Mouse (Mus musculus) hindbrain, embryonic 14.5 days (tissue): ENCODE measurements around the gene Hmx3. TPM values are rescaled to one million over a fixed set of nuclear protein-coding genes. Genes with fewer than 3 reads are reported as not detected.
A peak's percentile ranks its signal among the peaks of the same experiment; 100 is the strongest.

Source experiments
- ATAC-seq: fragments of 200-750 bp; cut with Nextera tagmentation; 2 replicates; pipeline ENCODE4 v1.8.0; 2017; ENCODE audit warnings: moderate number of reproducible peaks, mild to moderate bottlenecking, moderate TSS enrichment, moderate library complexity; ENCODE audit not compliant: low FRiP score
- DNase-seq: peaks from one replicate; pipeline ENCODE4 v3.0.0-alpha.2; 2015; ENCODE audit warnings: low spot score
- H3K27ac ChIP-seq: fragments of 300-500 bp; sonication (generic); 2 replicates; pipeline ENCODE4 v1.5.1; 2014; ENCODE audit warnings: mild to moderate bottlenecking, moderate library complexity
- H3K27me3 ChIP-seq: fragments of 300-500 bp; sonication (generic); 2 replicates; pipeline ENCODE4 v1.6.1; 2014; ENCODE audit warnings: mild to moderate bottlenecking, low read length, mixed read lengths; ENCODE audit not compliant: control insufficient read depth, insufficient read depth
- H3K36me3 ChIP-seq: fragments of 300-500 bp; sonication (generic); replicated peaks from 2 replicates; pipeline ENCODE4 v1.6.1; 2014; ENCODE audit not compliant: control insufficient read depth, insufficient read depth
- H3K4me1 ChIP-seq: fragments of 300-500 bp; sonication (generic); replicated peaks from 2 replicates; pipeline ENCODE4 v1.6.1; 2014; ENCODE audit warnings: antibody characterized with exemption, low read length, mixed read lengths; ENCODE audit not compliant: control insufficient read depth, insufficient read depth
- H3K4me2 ChIP-seq: fragments of 300-500 bp; sonication (generic); replicated peaks from 2 replicates; pipeline ENCODE4 v1.6.1; 2014; ENCODE audit warnings: mild to moderate bottlenecking, moderate library complexity
- H3K4me3 ChIP-seq: fragments of 300-500 bp; sonication (generic); replicated peaks from 2 replicates; pipeline ENCODE4 v1.5.1; 2014; ENCODE audit warnings: mild to moderate bottlenecking, low read length
- H3K9ac ChIP-seq: fragments of 300-500 bp; sonication (generic); 2 replicates; pipeline ENCODE4 v1.6.1; 2014
- H3K9me3 ChIP-seq: fragments of 300-500 bp; sonication (generic); 2 replicates; pipeline ENCODE4 v1.6.1; 2016; ENCODE audit warnings: low read length; ENCODE audit not compliant: control insufficient read depth
- WGBS: fragments of 180-500 bp; shearing (Covaris S2); extraction: QIAGEN DNeasy Blood & Tissue Kit; methylation state at CpG from one replicate; pipeline ENCODE4 v1.1.7; 2014; 5-methylcytosine and 5-hydroxymethylcytosine counted together
- polyA plus RNA-seq: library from polyadenylated mRNA; unstranded; fragments of >200 nt; fragmentation: Nextera tagmentation; extraction: Ambion mirVana; gene quantifications from 2 replicates; pipeline ENCODE4 v1.2.1, GENCODE M21; 2014

The Hmx3 gene
- polyA plus RNA-seq, 1 experiment from 2014 or later = 1.8 TPM

DNA sequence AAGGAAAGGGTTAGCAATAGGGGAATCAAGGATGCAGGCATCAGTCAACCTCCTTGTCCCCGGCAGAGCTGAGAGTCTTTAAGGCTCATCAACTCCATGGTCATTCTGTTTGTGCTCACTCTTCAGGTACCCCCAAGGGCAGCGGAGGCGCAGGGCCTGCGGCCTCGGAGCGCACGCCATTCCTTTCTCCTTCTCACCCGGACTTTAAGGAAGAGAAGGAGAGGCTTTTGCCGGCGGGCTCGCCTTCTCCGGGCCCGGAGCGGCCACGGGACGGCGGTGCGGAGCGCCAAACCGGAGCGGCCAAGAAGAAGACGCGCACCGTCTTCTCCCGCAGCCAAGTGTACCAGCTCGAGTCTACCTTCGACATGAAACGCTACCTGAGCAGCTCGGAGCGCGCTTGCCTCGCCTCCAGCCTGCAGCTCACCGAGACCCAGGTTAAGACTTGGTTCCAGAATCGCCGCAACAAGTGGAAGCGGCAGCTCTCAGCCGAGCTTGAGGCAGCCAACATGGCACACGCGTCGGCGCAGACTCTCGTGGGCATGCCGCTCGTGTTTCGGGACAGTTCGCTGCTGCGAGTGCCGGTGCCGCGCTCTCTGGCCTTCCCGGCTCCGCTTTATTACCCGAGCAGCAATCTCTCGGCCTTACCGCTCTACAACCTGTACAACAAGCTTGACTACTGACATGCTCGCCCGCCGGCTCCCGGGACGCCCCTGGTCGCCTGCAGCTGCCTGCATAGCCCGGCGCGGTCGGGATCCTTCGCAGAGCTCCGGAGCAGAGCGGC is 12.8 kb downstream of the Hmx3 start:
- Histone ChIP-seq H3K4me3 (peak overlapping the region; percentile 25), H3K9me3 (no peaks in the 10 kb centered on the region), H3K27ac (no peak overlapping the region; the same call in 1 of the 2 replicates), H3K27me3 (peaks cover 87% of the 10 kb centered on the region), H3K36me3 (no peaks in the 10 kb centered on the region), H3K9ac (0 out of 2 replicates have a peak overlapping the region, but pooled peaks have one; percentile 33), H3K4me1 (no peaks in the 10 kb centered on the region; the same call in 1 of the 2 replicates), H3K4me2 (peak overlapping the region; percentile 0)
- DNase-seq = no peak
- WGBS = under 1% methylated on average over 68 of the region's 68 CpGs
- no peak for ATAC-seq

DNA sequence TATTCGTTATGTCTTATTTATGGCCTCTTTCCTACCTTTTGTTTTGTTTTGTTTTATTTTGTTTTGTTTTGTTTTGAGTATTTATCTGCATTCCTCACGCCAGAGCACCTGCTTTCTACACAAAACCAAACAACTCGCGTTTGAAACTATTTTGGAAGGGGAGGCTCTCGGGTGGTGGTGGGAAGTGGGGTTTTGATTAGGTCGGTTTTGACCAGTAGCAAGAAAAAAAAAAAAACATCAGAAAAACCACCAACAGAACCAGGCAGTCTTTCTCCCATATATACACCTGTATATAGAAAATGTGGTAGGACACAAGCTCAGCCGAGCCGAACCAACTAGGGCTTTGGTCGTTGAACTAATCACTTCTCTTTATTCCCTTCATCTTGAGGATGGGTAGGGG is 13.4 kb downstream of the Hmx3 start:
- Histone ChIP-seq H3K4me3 (peak overlapping the region; percentile 25), H3K36me3 (no peaks in the 10 kb centered on the region), H3K9ac (no peak overlapping the region), H3K4me1 (peaks cover 4% of the 10 kb centered on the region), H3K9me3 (no peaks in the 10 kb centered on the region), H3K27ac (no peak overlapping the region), H3K27me3 (peaks cover 81% of the 10 kb centered on the region), H3K4me2 (peak overlapping the region; percentile 0; the same call in 1 of the 2 replicates)
- 2% methylated on average over 9 of the region's 9 CpGs for WGBS
- no peak for ATAC-seq
- DNase-seq = no peak

DNA sequence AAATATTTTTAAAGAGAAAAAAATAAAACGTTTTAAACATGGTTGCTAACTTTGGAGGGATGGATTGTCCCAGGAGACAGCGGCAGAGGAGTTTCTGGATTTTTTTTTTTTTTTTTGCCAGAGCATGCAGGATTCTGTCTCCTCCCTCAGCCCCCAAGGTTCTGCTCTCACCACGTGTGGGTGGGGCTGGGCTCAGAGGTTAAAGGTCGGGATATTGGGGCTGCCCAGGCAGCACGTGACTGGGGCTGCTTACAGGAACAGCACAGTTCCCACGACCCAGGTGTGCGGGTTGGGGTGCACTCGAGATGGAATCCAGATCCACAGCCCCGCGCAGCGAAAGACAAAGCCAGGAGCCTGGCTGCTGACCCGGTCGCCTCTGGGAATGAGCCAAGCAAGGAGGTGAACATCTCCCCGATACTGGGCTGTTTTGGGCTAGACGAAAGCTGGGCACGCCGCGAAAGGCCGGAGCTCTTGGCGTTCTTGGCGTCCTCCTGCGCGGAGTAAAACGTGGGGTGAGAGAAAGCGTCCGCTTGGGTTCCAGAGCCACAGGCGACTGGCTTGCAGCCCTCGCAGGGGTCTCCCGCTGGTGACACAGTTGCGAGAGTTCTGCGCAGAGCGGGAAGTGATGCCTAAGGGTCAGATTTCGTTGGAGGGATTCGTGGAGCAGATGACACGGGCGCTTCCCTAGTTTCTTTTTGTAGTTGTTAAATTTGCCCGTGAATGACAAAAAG is 14.0 kb downstream of the Hmx3 start:
- Histone ChIP-seq H3K4me2 (peak overlapping the region; percentile 11), H3K9me3 (no peaks in the 10 kb centered on the region), H3K4me3 (peak overlapping the region; percentile 3; the same call in 1 of the 2 replicates), H3K9ac (no peak overlapping the region), H3K27me3 (peaks cover 75% of the 10 kb centered on the region), H3K27ac (no peak overlapping the region), H3K36me3 (no peaks in the 10 kb centered on the region), H3K4me1 (peaks cover 9% of the 10 kb centered on the region)
- ATAC-seq = no peak
- WGBS = under 1% methylated on average over 37 of the region's 37 CpGs
- DNase-seq = no peak

DNA sequence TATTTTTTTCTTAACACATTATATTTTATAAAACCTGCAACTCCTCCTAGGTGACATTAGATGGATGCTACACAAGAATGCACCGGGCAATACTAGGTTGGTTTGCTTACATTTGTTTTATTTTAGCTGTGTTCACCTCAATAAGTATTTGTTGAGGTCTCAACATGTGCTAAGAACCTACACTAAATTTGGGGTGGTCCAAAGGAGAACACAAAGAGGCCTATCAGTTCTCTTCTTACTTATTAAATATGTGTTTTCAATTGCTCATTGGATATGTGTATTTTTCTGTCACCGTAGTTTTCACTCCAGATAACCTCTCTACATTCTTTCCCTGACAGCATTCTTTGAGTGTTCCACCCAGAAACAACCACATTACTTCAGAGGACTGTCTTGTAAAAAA is 15.1 kb downstream of the Hmx3 start:
- Histone ChIP-seq H3K27ac (no peak overlapping the region), H3K4me1 (peaks cover 9% of the 10 kb centered on the region), H3K4me3 (no peak overlapping the region), H3K9ac (no peak overlapping the region), H3K36me3 (peaks cover 7% of the 10 kb centered on the region), H3K9me3 (no peaks in the 10 kb centered on the region), H3K27me3 (peaks cover 65% of the 10 kb centered on the region), H3K4me2 (no peak overlapping the region)
- DNase-seq (no peak), ATAC-seq (no peak)
- 33% methylated on average over 2 of the region's 2 CpGs for WGBS

DNA sequence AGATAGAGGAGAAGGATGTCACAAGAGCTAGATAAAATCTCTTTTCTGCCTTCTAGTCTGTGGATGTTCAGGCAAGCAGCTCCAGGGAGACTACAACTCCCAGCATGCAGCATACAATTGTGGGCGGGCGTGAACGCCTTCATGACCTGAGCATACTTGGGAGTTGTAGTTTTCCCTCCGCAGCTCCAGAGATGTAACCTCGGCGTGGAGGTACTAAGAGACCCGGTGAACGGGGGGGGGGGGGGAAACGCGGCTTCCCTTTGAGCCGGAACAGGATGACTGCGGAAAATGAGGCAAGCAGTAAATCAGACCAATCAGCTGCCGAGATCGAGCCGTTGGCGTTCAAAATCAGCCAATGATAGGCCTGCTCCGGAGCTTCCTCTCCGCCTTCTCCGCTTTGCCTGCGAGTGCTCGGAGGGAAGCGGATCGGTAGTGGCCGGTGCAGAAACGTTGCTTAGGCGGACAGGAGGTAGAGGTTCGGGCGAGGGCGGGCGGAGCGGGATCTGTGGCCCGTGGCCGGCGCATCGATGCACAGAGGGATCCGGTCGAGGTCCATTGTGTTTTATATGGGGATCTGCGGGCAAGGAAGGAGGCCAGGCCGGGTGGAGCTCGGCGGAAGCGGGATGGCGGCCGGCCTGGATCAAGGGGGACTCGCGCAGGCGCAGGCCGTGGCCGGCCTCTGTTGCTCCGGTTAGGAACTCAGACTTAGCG is 17.5 kb downstream of the Hmx3 start, which contains the start of gene Bub3:
TSS of gene Bub3 (plus strand) at position 237 of the 711 bp plus-strand sequence.
- H3K27me3 ChIP-seq = peaks cover 41% of the 10 kb centered on the region
- H3K4me1 ChIP-seq = peaks cover 9% of the 10 kb centered on the region
- DNase-seq = peak; percentile 93
- H3K9ac ChIP-seq = peak within 1 kb of the TSS; percentile 71
- peak within 1 kb of the TSS; percentile 54 for H3K4me3 ChIP-seq
- peak within 1 kb of the TSS; percentile 65 for H3K4me2 ChIP-seq
- H3K9me3 ChIP-seq = no peaks in the 10 kb centered on the region
- H3K36me3 ChIP-seq = peaks cover 30% of the 10 kb centered on the region
- 1% methylated on average over 46 of the region's 51 CpGs for WGBS
- peak; percentile 94 for ATAC-seq
- H3K27ac ChIP-seq = peak within 1 kb of the TSS; percentile 86

DNA sequence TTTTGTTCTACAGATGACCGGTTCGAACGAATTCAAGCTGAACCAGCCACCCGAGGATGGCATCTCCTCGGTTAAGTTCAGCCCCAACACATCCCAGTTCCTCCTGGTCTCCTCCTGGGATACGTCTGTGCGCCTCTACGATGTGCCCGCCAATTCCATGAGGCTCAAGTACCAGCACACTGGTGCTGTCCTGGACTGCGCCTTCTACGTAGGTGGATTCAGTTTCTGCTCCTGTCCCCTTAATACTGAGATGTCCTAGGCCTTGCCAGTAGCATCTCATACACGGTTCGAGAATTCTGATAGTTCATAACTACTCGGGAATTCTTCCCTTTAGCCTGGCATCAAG is 18.0 kb downstream of the Hmx3 start:
- ATAC-seq (peak; percentile 49), DNase-seq (no peak)
- peaks cover 9% of the 10 kb centered on the region for H3K4me1 ChIP-seq
- H3K4me3 ChIP-seq = peak overlapping the region; percentile 54
- peaks cover 37% of the 10 kb centered on the region for H3K27me3 ChIP-seq
- peak overlapping the region; percentile 86 for H3K27ac ChIP-seq
- peaks cover 33% of the 10 kb centered on the region for H3K36me3 ChIP-seq
- under 1% methylated on average over 14 of the region's 14 CpGs for WGBS
- peak overlapping the region; percentile 71 for H3K9ac ChIP-seq
- peak overlapping the region; percentile 65 for H3K4me2 ChIP-seq
- no peaks in the 10 kb centered on the region for H3K9me3 ChIP-seq

DNA sequence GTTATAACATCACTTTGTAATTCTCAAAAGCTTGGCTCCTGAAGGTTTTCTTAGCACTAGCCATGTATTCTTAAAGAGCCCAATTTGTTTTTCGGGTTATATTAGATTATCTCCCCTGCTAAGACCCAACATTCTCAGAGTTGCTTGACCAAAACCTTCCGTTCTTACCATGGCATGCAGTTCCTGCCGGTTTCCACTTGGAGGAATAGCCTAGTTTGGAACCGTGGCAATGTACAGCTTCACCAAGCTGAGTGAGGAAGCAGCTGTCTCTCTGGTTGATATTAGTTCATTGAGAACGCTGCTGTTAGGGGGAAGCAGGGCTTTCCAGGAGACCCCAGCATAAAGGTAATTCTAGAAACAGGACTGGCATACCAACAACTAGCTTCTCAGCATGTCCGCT is 32.6 kb downstream of the Hmx3 start:
- ATAC-seq (no peak), DNase-seq (no peak)
- no peaks in the 10 kb centered on the region for H3K9me3 ChIP-seq
- H3K36me3 ChIP-seq = peaks cover 36% of the 10 kb centered on the region
- H3K27ac ChIP-seq = no peak overlapping the region
- no peak overlapping the region for H3K9ac ChIP-seq
- no peaks in the 10 kb centered on the region for H3K4me1 ChIP-seq
- H3K4me2 ChIP-seq = no peak overlapping the region
- no peaks in the 10 kb centered on the region for H3K27me3 ChIP-seq
- H3K4me3 ChIP-seq = no peak overlapping the region
- 77% methylated on average over 6 of the region's 6 CpGs for WGBS

DNA sequence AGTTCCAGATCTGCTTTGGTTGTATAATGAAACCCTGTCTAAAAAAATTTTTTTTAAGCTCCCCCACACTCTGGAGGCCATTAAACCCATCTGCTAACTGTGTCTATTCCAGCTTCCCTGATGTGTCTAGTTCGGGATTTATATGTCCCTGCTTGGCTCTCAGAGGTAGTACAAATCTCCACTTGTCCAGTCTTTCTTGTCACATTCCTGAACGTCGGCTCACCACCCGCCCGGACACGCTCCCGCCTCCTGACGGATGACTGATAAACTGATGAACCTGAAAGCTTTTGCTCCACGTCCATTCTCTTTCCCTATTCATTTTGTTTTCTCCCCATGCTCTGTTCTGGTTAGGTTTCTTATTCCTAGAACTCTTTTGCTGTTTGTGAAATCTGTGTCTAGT is 39.5 kb downstream of the Hmx3 start:
- no peak overlapping the region for H3K4me3 ChIP-seq
- ATAC-seq (no peak), DNase-seq (no peak)
- H3K9ac ChIP-seq = no peak overlapping the region
- H3K36me3 ChIP-seq = no peaks in the 10 kb centered on the region
- no peaks in the 10 kb centered on the region for H3K9me3 ChIP-seq
- no peak overlapping the region for H3K27ac ChIP-seq
- 59% methylated on average over 9 of the region's 9 CpGs for WGBS
- no peak overlapping the region for H3K4me2 ChIP-seq
- no peaks in the 10 kb centered on the region; the same call in 1 of the 2 replicates for H3K27me3 ChIP-seq
- H3K4me1 ChIP-seq = no peaks in the 10 kb centered on the region

DNA sequence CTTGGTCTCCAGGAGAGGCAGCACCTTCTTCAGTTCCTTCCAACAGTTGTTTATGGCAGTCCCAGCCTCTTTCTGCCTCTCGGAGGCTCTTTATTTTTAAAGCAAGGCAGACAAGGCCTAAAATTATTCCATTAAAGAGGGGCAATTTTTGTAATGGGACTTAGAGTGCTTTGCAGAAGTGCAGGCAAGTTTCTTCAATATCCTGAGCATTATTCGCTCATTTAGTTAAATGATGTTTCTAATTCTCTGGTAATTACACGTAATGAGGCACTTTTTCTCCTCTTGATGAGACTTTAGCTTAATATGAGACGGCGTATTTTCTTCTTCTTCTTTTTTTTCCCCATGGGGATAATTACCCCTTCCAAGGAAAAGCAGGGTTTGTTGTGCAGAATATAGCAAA is 42.9 kb downstream of the Hmx3 start:
- no peak overlapping the region for H3K4me3 ChIP-seq
- 76% methylated on average over 5 of the region's 5 CpGs for WGBS
- H3K27me3 ChIP-seq = no peaks in the 10 kb centered on the region; the same call in 1 of the 2 replicates
- H3K4me2 ChIP-seq = no peak overlapping the region
- no peak overlapping the region for H3K9ac ChIP-seq
- DNase-seq (no peak), ATAC-seq (no peak)
- H3K36me3 ChIP-seq = no peaks in the 10 kb centered on the region
- H3K27ac ChIP-seq = no peak overlapping the region
- no peaks in the 10 kb centered on the region for H3K9me3 ChIP-seq
- no peaks in the 10 kb centered on the region for H3K4me1 ChIP-seq
